Mouse (Mus musculus) intestine, postnatal 0 days (tissue): ENCODE data around the gene Dhdds. TPM values are rescaled to one million over a fixed set of nuclear protein-coding genes. Genes with fewer than 3 reads are reported as not detected.

Experiments used
- ATAC-seq: fragments of 200-750 bp; cut with Nextera tagmentation; 2 replicates; pipeline ENCODE4 v1.8.0; 2017; ENCODE audit warnings: mild to moderate bottlenecking, moderate TSS enrichment, moderate library complexity
- H3K27ac ChIP-seq: fragments of 300-500 bp; sonication (generic); 2 replicates; pipeline ENCODE4 v1.5.1; 2014; ENCODE audit warnings: mild to moderate bottlenecking, low read depth, low read length, moderate library complexity
- H3K27me3 ChIP-seq: fragments of 300-500 bp; sonication (generic); replicated peaks from 2 replicates; pipeline ENCODE4 v1.6.1; 2014; ENCODE audit warnings: low read length, mixed read lengths; ENCODE audit not compliant: control insufficient read depth, insufficient read depth
- H3K36me3 ChIP-seq: fragments of 300-500 bp; sonication (generic); 2 replicates; pipeline ENCODE4 v1.6.1; 2014; ENCODE audit warnings: mild to moderate bottlenecking, moderate library complexity; ENCODE audit not compliant: control insufficient read depth, insufficient read depth
- H3K4me1 ChIP-seq: fragments of 300-500 bp; sonication (generic); replicated peaks from 2 replicates; pipeline ENCODE4 v1.6.1; 2014; ENCODE audit warnings: antibody characterized with exemption, low read length, mixed read lengths; ENCODE audit not compliant: control insufficient read depth, insufficient read depth
- H3K4me2 ChIP-seq: fragments of 300-500 bp; sonication (generic); replicated peaks from 2 replicates; pipeline ENCODE4 v1.6.1; 2014; ENCODE audit warnings: low read depth, mild to moderate bottlenecking, moderate library complexity
- H3K4me3 ChIP-seq: fragments of 300-500 bp; sonication (generic); 2 replicates; pipeline ENCODE4 v1.5.1; 2014; ENCODE audit warnings: low read depth, low read length
- H3K9ac ChIP-seq: fragments of 300-500 bp; sonication (generic); 2 replicates; pipeline ENCODE4 v1.6.1; 2014; ENCODE audit warnings: mild to moderate bottlenecking, low read depth, low read length
- H3K9me3 ChIP-seq: fragments of 300-500 bp; sonication (generic); 2 replicates; pipeline ENCODE4 v1.6.1; 2016; ENCODE audit warnings: mixed run types; ENCODE audit not compliant: control insufficient read depth
- CTCF ChIP-seq: sonication (generic); IDR thresholded peaks from 2 replicates; pipeline ENCODE4 v1.5.1; 2016; ENCODE audit warnings: low read depth, mild to moderate bottlenecking, control low read depth, antibody characterized with exemption, moderate library complexity
- WGBS: fragments of 180-500 bp; shearing (Covaris S2); extraction: QIAGEN DNeasy Blood & Tissue Kit; methylation state at CpG from one replicate; pipeline ENCODE4 v1.1.7; 2014; 5-methylcytosine and 5-hydroxymethylcytosine counted together
- polyA plus RNA-seq: library from polyadenylated mRNA; unstranded; fragments of >200 nt; fragmentation: Nextera tagmentation; extraction: Ambion mirVana; gene quantifications from 2 replicates; pipeline ENCODE4 v1.2.1, GENCODE M21; 2015

The Dhdds gene
- polyA plus RNA-seq, 1 experiment from 2014 or later, result 26.1 TPM

GRCm38 (mm10) chr4:133941576-133941975 lies 59.1 kb downstream of the Dhdds start:
- 40% methylated on average over 3 of the region's 3 CpGs for WGBS
- no peak for ATAC-seq
- Histone ChIP-seq H3K4me1 (no peaks in the 10 kb centered on the region), H3K27me3 (no peaks in the 10 kb centered on the region), H3K9ac (no peak overlapping the region), H3K27ac (no peak overlapping the region), H3K4me3 (no peak overlapping the region), H3K36me3 (no peaks in the 10 kb centered on the region), H3K4me2 (no peak overlapping the region), H3K9me3 (no peaks in the 10 kb centered on the region)
- no peak for TF ChIP-seq CTCF

GRCm38 (mm10) chr4:133940386-133941260 lies 60.1 kb downstream of the Dhdds start:
- no peaks in the 10 kb centered on the region for H3K9me3 ChIP-seq
- H3K9ac ChIP-seq, result no peak overlapping the region
- H3K36me3 ChIP-seq, result no peaks in the 10 kb centered on the region
- no peak for ATAC-seq
- no peaks in the 10 kb centered on the region for H3K27me3 ChIP-seq
- 78% methylated on average over 13 of the region's 13 CpGs for WGBS
- no peak overlapping the region for H3K27ac ChIP-seq
- no peaks in the 10 kb centered on the region for H3K4me1 ChIP-seq
- no peak overlapping the region for H3K4me2 ChIP-seq
- H3K4me3 ChIP-seq, result no peak overlapping the region
- TF ChIP-seq CTCF, result no peak

- 46% methylated on average over 2 of the region's 2 CpGs for WGBS
- Histone ChIP-seq H3K4me3 (no peak overlapping the region), H3K36me3 (no peaks in the 10 kb centered on the region), H3K4me1 (no peaks in the 10 kb centered on the region), H3K4me2 (no peak overlapping the region), H3K27ac (no peak overlapping the region), H3K27me3 (no peaks in the 10 kb centered on the region), H3K9ac (no peak overlapping the region), H3K9me3 (no peaks in the 10 kb centered on the region)
- ATAC-seq, result no peak
- no peak for TF ChIP-seq CTCF
Observed at GRCm38 (mm10) chr4:133938077-133938476, 62.6 kb downstream of the Dhdds start.

GRCm38 (mm10) chr4:133931785-133932184 lies 68.9 kb downstream of the Dhdds start:
- Histone ChIP-seq H3K4me1 (no peaks in the 10 kb centered on the region), H3K9me3 (no peaks in the 10 kb centered on the region), H3K4me3 (no peak overlapping the region), H3K36me3 (no peaks in the 10 kb centered on the region), H3K27ac (no peak overlapping the region), H3K9ac (no peak overlapping the region), H3K27me3 (no peaks in the 10 kb centered on the region), H3K4me2 (no peak overlapping the region)
- no peak for TF ChIP-seq CTCF
- ATAC-seq, result no peak
- 78% methylated on average over 3 of the region's 3 CpGs for WGBS

GRCm38 (mm10) chr4:133931349-133931748 lies 69.4 kb downstream of the Dhdds start:
- Histone ChIP-seq H3K9me3 (no peaks in the 10 kb centered on the region), H3K36me3 (no peaks in the 10 kb centered on the region), H3K4me2 (no peak overlapping the region), H3K4me1 (no peaks in the 10 kb centered on the region), H3K27ac (no peak overlapping the region), H3K4me3 (no peak overlapping the region), H3K9ac (no peak overlapping the region), H3K27me3 (no peaks in the 10 kb centered on the region)
- WGBS, result 20% methylated on average over 10 of the region's 10 CpGs
- peak; percentile 66 for TF ChIP-seq CTCF
- no peak for ATAC-seq

- 0 out of 2 replicates have a peak overlapping the region, but pooled peaks have one; percentile 10 for H3K4me2 ChIP-seq
- no peaks in the 10 kb centered on the region for H3K9me3 ChIP-seq
- no peak for TF ChIP-seq CTCF
- no peak for ATAC-seq
- H3K9ac ChIP-seq, result no peak overlapping the region
- H3K27me3 ChIP-seq, result no peaks in the 10 kb centered on the region
- H3K4me3 ChIP-seq, result no peak overlapping the region
- WGBS, result 13% methylated on average over 7 of the region's 7 CpGs
- no peak overlapping the region for H3K27ac ChIP-seq
- H3K36me3 ChIP-seq, result no peaks in the 10 kb centered on the region
- no peaks in the 10 kb centered on the region for H3K4me1 ChIP-seq
Observed at GRCm38 (mm10) chr4:133929278-133929670, 71.4 kb downstream of the Dhdds start.
